Mouse (Mus musculus) right cerebral cortex, adult 2 months (tissue): Measurements from ENCODE around the gene Pitpna.

Experiments
- DNase-seq, 2 experiments: peaks; one replicate each; pipeline ENCODE4 v3.0.0; 2021 to 2022; ENCODE audit warnings: low spot score in 2 of 2

The Pitpna gene

DNA sequence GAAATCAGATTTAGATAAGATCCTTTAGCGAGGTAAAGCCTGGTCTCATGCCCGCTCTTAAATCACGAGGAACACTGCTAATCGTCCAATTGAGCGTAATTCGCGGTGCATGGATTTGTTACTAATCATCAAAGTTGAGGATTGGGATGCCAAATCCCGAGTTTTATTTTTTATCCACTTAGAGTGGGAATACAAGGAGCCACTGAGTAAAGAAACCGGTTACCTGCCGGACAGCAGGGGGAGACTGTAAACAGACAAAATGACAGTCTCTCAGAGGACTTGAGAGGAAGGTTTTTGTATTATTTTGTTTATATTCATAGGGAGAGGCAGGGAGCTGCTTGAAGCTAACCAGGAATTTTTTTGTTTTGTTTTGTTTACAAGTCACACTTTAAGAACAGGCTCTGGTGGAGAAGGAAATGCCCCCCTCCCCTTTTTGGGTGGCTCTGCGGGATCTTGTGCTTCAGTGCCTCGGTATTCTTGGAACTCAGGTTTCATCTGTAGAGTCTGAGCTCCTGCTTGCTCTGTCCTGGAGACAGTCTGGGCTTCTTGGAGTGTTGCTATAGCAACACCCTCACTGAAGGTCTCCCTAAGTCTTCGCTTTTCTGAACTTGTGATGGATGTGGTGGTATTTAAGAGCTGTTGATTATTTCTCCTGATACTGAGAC is 43.8 kb downstream of the Pitpna start:
- DNase-seq: peak in 1 of 2 experiments; percentile 49

DNA sequence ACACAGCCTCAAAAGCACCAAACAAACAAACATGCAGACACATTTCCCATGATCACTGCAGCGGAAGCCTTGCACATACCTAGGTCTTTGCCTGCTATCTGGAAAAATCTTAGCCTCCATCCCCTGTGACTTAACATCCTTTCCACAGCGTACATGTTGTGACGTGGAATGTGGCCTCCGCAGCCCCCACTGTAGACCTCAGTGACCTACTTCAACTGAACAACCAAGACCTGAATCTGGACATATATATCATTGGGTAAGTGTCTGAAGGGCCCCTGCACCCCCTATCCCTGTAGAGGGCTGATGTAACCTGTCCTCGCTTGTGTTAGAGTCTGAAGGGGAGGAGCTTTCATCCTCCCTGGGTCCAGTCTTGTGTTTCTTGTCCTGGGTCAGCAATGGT is 45.0 kb downstream of the Pitpna start:
- DNase-seq: no peak

DNA sequence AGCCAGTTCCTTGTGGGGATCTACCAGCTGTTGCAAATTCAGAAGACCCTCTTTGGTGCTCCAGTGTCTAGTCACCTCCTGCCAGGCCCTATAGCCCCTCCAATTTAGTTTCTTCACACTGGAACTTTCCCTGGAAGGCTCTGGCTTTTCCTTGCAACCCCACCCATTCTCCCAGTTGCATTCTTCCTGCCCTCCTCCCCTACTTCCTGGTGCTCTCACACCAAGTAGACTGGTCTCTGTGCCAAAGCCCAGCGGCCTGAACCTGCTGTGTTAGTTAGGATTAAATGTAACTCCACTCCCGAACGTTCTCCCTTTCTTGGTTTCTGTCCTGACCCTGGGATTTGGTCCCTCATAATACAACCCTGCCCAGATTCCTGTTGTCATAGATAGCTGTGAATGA is 46.9 kb downstream of the Pitpna start:
- no peak for DNase-seq

DNA sequence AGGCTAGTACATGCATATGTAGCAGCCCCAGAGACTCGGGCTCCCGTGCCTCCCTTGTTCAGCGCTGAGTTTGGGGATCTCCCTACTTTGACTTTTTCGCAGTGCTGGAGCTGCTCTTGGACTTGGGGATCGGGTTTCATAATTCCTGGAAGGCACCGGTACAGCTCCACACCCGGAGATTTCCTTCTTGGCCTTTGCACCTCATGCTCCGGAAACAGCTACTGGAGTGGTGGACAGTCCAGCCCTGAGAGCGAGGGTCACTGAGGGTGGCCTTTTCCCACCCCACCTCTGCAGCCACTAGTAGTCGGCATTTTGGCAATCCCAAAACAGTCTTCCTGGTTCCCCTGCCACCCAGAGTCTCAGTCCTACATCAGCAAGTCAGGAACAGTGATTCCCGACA is 47.4 kb downstream of the Pitpna start:
- DNase-seq: no peak

DNA sequence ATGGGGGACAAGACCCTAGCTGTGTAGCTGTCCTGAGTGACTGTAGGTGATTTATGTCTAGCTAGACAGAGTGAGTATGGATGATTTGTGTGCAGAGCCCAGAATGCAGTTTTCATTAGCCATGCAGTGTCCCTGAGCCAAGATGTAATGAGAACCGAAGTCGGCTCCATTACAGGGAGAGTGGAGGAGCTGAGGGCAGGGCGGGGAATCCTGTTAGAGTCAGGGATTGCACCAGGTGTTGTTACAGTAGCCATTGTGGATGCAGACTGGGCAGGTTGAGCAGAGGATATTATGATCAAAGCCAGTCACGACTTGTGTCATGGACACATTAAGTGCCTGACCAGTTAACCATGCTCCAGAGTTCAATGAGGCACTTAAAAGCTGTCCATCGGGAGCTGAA is 55.4 kb downstream of the Pitpna start:
- DNase-seq: no peak

DNA sequence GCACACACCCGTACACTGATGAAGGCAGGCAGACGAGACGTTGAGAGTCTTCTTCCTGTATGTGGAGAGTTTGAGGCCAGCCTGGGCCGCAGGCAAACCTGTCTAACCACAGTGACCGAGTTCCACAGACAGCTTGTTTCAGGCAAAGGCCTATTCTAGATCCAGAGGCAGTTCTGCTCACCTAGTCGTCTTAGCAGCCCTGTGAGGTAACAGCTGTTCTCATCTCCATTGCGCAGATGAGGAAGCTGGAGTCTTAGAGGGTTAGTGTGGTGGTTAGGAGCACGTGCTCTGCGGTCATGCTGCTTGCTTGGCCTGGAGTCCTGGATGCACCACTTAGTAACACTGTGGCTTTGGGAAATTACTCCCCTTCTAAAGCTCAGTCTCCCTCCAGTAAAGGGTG is 56.8 kb downstream of the Pitpna start:
- DNase-seq: no peak

DNA sequence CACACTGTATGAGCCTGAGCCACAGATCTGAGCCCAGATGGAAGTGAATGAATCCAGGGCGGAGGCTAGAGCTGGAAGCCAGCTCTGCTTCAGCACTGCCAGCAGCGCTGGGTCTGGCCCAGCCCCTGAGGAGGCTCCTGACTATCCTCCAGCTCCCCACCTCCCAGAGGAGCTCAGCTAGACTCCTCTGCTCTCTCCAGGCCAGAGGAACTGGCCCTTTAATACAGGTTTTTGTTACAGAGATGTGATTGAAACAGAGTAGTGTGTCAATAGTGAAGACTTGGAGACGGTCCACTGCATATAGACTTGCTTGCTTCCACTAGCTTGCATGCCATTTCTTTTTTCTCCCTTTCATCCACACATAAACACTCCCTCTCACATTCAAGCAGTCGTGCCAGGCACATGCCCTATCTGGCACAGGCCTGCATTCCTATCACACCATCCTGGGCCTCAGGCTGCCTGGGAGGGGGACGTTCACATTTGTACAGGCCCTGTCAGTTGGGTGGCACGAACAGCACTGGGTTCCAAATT is 59.8 kb downstream of the Pitpna start:
- DNase-seq: no peak

DNA sequence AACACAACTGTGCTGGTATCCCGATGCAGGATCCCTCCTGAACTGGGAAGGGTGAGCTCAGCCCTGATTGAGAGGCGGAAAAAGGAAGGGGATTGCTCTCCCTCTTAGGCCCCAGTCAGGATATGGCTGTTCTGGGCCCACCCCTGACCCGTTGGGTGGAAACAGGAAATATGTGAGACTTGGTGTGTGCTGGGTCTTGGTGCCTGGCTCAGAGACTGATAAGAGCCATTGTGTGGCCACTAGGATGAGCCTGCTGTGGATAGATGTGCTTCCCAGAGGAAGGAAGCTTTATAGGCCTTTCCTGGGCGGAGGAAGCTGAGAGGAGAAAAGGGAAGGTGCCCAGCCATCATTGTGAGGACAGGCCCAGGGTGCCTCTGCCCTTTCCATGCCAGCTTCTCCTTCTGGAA is 61.3 kb downstream of the Pitpna start:
- DNase-seq: no peak

DNA sequence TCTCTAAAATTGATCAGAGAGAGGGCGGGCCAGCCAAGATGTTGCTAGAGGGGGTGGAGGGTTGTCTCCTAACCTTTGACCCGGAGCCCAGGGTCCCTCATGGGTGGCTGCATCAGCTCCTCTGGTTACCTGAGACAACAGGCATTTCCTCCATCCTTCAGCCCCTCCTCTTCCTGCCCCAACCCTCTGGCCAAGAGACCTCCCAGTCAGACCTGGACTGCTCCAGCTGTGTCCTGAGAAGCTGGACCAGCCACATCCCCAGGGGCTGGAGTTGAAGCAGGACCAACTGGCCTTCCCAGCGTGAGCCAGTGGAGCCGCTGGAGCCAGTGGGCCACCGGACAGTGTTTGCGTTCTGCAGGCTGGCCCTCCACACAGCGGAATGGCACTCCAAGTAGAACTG is 62.4 kb downstream of the Pitpna start, which contains the start of gene Myo1c:
TSS of gene Myo1c (plus strand) at position 194 of the 400 bp plus-strand sequence.
- no peak for DNase-seq

DNA sequence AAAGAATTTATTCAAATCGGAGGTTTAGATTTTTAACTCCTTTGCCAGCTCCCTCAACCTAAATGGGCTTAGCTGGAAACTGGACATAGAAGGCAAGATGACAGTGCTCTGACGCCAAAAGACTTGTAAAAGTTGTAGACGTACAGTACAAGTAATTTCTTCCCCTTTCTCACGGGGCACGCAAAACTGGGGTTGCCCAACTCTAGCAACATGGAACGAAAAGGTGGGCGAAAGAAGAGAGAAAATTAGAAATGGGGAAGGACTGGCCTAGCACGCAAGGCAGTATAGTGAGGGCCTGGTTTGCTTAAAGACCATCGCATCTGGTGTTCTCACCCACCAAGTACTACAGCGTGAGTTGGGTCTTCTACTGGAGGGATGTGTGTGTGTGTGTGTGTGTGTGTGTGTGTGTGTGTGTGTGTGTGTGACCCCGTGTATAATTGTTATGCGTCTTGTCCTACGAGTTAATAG is 63.1 kb downstream of the Pitpna start:
- DNase-seq: no peak

DNA sequence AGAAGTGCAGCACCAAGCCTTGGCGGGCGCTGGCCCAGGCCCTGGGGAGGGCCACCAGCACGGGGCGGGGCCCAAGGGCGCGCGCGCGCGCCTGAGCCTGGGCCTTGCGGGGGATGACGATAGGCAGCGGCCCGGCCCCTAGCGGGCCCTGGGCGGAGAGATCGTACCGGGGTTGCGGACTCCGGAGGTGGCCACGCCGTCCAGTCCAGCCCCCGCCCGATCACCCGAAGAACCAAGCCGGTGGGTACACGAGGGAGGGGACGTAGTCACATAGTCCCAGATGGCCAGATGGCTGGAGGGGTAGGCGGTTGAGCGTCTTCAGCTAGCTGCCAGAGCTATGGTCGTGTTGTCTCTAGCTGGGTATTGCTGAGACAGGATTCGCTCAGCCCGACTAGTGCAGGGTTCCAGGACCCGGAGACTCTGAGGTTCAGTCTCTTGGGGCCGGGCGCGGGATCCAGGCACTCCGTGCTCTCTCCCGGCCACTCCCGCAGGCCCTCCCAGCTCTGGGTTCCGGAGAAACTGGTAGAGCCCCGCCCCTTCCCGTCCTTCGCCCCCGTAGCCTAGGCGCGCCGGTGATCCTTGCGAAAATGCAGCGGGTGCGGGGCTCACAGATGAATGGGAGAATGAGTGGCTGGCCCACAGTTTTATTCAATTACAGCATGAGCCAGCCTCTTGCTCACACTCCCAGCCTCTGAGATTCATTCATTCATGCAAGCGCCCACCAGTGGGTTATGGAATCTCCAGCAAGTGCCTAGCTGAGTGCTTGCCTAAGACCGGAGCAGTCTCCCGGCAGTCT is 63.7 kb downstream of the Pitpna start:
- peak; percentile 79 to 80 for DNase-seq

DNA sequence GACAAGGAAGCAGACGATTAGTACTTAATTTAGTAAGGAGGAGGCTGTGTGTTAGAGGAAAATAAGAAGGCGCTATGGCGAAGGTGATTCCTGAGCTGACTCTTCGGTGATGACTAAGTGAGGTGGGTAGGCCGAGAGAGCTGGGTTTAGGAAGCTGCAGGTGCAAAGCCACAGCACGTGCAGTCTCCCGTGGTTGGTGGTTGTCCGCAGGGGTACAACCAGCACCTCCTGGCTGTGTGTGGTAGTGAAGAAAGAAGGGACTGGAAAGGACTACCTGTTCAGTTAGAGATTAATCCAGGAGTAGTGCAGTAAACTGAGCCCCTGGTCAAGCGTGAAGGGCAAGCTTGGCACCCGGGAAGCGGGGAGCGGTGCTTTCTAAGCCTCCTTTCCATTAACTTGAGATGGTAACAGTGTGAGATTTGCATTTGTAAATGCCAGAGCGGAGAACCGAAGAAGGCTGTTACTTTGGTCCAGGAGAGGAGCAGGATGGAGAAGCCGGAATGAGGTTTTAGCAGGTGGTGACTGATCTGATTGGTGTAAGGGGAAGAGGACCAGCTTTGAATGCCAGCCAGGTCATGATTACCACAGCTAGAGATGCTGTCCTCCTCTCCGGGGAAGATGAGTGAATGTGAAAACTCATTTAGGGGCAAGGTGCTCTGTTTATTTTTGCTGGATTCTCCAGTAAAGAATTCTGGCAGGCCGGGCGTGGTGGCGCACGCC is 64.5 kb downstream of the Pitpna start:
- peak; percentile 62 to 71 for DNase-seq

DNA sequence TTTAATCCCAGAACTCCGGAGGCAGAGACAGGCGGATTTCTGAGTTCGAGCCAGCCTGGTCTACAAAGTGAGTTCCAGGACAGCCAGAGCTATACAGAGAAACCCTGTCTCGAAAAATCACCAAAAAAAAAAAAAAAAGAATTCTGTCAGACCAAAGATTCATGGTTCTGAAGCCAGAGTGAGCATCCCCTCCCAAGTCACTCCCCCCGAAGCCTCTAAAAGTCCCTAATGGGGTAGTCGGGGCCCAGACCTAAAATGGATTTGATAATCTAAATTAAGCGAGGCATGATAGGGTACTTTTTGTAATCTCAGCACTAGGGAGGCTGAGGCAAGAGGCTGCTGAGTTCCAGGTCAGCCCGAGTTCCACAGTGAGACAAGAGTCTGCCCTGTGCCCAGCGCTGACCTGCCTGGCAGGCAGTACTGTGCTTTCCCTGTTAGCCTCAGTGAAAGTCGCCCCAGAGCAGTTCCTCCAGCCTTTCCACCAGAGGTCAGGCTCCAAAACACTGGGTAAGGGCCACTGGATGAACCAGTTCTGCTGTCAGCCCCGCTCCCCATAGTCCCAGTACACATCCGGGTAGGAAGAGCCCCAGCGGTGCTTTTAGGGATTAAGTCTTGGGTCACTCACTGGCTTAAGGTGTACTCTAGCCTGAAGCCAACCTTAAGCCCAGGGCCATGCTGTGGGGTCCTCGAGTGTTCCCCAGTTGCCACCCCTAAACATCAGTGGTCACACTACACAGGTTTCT is 65.2 kb downstream of the Pitpna start:
- no peak for DNase-seq

DNA sequence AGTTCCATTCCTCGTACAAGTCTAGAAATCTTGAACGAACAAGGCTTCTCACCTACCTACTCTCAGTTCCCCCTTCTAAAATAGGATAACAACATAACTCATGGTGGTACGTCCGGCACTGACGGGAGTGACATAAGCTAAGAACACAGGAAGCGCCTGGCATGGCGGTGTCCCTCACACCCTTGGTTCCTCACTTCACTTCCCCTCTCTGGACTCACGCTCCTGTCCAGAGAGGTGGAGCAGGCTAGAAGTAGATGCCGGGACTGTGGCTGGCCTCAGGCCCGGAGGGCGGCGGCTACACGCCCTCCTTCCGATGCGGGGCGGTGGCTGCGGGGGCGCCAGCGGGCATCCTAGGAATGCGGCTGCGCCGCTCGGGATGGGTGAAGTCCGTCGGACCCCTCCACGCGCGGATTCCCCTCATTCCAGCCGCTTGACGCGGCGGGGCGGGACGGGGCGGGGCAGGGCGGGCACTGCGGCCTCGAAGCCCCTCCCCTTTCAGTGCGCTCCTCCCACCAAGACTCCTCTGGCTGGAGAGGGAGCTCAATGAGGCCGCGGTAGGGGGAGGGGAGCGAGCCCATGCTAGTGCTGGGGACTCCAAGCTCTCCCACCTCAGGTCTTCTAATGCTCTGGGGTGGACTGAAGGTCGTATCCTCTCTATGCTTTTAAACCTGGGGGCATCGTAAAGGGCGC is 66.0 kb downstream of the Pitpna start:
- DNase-seq: peak in 1 of 2 experiments; percentile 55

DNA sequence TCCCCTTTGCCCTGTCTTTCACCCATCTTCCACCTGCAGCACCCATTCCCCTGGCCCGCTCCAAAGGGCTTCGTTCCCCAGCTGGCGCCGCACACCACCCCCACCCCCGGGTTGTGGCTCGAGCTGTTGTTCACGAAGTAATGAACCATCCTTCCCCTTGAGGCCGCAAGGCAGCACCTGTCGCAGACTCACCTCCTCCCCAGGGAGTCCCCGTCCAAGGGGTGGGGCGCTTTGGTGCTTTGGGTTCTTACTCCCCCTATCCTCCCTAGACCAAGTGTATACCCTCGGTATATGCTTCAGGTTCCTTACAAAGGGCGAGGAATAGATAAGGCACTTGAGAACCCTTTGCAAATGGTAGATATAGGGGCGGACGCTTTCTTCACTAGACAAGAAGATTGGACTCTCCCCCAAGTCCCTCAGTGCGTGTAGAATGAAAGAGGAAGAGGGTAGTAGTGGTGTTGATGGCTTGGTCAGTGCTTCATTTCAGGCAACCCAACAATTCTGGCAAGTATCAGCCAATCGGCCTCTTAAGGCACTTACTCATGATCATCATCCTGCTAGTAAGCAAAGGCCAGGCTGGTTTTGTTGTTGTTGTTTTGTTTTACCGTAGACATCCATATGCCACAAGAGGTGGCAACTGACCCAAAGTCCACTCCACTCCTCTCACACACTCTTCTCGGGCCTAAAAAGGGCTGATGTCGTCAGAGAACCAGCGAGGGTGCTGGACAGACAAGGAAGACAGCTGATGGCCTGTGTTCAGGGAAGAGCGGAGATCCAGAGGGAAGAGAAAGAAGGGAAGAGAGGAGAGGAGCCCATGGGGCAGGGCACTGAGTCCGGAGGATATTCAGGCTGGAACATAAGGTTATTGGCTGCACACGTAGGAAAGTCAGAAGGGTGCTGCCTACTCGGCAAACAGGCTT is 66.8 kb downstream of the Pitpna start:
- DNase-seq: no peak

DNA sequence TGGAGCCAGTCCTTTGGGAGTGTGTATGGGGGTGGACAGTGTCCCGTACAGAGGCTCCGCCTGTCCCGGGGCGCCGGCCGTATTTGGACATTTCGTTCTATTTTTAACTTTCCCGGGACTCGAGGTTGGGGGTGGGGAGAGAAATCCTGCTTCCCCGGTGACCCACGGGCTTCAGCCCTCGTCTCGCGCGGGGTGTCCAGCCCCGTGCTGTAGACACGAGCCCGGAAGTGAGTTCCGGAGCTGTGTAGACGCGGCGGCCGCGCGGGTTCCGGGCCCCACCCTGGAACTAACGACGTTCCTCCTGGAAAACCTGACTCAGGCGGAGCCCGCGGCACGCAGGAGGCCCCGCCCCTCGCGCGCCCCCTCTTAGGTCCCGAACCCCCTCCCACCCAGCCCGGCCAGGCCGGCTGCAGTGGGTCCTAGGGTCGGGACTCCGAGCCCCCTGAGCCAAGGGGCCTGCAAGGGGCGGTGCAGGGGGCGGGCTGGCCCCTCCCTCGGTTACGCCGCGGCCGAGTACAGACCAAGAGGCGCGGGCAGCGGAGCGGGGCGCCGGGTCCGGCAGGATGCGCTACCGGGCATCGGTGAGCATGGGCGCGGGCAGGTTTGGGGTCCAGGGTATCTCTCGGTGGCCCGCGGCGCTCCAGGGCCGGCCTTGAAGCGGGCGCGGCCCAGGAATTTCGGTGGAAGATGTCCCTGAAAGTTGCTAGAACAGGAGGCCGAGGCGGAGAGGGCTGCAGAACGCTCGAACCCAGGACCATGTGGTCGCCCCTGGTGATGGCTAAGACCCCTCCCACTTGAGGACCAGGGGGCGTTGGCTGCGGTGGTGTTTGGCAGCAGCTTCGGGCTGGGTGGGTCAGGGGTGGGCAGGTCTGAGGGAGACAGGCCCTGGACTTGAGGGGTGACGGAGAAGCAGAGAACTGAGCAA is 68.0 kb downstream of the Pitpna start:
- DNase-seq: peak; percentile 47 to 70

DNA sequence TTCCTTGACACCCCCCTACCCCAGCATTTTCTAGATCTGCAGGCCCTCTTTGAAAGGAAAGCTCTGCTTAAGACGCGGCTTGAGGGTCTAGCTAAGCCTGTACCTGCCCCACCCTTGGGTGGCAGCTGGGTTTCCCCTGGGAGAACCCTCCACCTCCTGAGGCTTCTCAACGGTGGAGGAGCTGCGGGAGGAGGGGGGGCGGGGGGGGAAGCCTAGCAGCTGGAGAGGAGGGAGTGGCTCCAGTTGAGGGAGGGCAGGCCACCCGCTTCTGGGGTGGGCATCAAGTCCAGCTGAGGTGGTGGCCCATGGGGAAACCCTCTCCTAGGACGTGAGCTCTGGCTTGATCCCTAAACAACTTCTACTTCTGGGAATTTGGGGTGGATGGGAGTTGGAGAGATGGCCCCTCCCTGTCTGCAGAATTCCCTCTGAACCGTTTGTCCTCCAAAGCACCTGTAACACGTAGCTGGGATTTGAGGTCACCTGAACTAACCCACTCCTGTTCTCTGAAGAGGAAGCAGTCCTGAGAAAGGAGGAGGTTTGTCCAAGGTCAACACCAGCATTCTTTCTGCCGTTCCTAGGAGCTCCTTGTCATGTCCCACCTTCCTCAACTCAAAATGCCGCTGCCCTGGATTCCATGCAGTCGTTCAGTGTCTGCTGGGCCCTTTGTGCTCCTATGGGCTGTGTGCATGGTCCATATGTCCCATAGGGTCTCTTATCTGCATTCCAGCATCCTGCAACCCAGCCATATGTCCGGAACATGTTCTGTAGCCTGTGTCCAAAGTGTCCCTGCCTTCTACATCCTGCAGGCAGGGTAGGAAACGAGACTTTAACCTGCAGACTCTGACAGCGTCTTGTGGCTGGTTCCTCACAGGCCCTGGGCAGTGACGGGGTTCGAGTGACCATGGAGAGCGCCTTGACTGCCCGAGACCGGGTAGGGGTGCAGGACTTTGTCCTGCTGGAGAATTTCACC is 69.0 kb downstream of the Pitpna start:
- DNase-seq: no peak

DNA sequence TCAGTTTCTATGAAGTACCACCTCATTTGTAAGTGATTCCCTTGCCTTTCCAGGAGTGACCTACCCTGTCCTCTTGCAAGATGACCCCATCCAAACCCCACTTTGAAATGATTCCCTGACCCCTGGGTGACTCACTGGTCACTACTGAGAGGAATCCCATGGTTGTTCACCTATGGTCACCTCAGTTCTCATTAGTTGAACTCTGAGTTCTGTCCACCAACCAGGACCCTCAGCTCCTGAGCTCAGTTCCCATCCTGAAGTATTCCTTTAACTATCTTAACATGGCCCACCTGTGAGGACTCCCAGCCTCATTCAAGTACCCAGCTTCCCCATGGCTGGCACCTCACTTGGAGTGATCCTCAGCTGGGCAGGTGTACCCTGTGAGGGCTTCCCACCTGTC is 69.9 kb downstream of the Pitpna start:
- DNase-seq: no peak
